Mouse (Mus musculus): ENCODE results near the gene Atp8b2.

Atp8b2 gene

GRCm38 (mm10) chr3:89911207-89911606, 52.1 kb downstream of the Atp8b2 start:
- in situ Hi-C loops (cut with MboI; ENCODE audit: unreplicated experiment in 2 of 2) = no loop called here

DNA sequence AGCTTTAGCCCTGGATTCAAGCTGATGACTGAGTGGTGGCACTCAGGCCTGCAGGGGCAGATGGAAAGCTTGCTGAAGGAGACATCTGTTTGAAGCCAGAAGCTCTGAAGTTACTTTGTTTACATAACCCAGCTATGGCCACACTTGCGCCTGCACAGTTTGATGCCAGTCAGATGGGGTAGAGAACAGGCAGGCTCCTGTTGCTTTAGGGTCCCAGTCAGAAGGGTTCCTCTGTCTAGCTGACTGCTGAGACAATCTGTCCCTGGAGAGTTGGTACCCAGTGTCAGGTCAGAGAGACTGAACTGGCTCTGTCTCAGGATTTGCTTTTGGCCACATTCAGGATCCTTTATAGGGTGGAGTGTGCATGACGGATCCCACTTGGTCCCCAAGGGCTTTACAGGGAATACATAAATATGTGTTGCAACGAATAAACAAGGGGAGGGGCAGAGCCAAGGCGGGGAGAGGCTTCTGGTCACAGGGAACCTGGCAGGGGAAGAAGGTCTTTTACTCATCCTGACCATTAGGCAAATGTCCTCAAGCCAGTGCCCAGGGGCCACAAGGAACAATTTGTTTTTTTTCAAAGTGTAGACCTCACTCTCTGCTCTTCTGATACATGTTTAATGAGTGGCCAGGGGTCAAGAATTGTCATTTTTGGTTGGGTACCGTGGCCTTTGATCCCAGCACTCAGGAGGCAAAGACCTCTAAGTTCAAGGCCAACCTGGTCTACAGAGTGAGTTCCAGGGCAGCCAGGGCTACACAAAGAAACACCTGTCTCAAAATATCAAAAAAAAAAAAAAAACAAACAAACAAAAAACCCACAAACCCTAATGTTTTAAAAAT, 53.4 kb downstream of the Atp8b2 start:
- in situ Hi-C loops (cut with MboI; ENCODE audit: unreplicated experiment in 2 of 2) = loop anchor here in 1 of 2 experiments (5.0 kb wide), 1 partner anchor 43 kb away; no protein-coding TSS in a partner anchor

GRCm38 (mm10) chr3:89908836-89909235, 54.5 kb downstream of the Atp8b2 start:
- in situ Hi-C loops (cut with MboI; ENCODE audit: unreplicated experiment in 2 of 2) = loop anchor here in 1 of 2 experiments (5.0 kb wide), 1 partner anchor 42 kb away; no protein-coding TSS in a partner anchor

DNA sequence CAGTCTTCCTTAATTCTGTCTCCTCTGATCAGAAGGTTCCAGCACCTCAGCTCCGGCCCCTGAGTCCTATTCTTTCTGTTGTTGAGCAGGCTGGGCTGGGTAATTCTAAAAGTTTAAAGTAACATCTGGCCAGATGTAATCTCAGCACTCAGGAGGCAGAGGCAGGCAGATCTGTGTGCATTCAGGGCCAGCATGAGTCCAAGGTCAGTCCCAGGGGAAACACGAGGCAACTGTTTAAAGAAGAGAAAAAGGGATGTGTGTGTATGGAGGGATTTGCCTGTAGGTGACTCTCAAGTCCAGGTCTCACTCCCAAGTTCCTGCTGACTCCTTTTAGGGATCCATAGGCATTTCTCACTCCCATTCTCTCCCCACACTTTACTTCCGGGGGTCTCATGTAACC, 55.5 kb downstream of the Atp8b2 start:
- in situ Hi-C loops (cut with MboI; ENCODE audit: unreplicated experiment in 2 of 2) = loop anchor here in 1 of 2 experiments (5.0 kb wide), 1 partner anchor 41 kb away; no protein-coding TSS in a partner anchor

DNA sequence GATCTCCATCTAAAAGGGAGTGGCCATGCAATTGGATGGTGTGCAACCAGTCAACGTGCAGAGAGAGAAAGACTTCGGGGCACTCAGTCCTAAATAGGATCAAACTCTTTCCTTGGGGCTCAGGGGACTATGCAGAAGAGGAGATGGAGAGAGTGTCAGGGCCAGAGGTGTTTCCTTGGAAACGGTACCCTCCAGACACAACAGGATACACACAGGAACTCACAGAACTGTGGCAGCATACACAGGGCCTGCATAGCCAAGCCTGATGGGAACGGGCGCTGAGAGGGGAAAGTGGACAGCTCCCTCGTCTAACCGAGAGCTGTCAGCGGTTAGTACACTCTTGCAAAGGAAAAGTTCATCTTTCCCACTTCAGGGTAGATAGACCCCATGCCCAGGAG, 63.8 kb downstream of the Atp8b2 start:
- in situ Hi-C loops (cut with MboI; ENCODE audit: unreplicated experiment in 2 of 2) = no loop called here

DNA sequence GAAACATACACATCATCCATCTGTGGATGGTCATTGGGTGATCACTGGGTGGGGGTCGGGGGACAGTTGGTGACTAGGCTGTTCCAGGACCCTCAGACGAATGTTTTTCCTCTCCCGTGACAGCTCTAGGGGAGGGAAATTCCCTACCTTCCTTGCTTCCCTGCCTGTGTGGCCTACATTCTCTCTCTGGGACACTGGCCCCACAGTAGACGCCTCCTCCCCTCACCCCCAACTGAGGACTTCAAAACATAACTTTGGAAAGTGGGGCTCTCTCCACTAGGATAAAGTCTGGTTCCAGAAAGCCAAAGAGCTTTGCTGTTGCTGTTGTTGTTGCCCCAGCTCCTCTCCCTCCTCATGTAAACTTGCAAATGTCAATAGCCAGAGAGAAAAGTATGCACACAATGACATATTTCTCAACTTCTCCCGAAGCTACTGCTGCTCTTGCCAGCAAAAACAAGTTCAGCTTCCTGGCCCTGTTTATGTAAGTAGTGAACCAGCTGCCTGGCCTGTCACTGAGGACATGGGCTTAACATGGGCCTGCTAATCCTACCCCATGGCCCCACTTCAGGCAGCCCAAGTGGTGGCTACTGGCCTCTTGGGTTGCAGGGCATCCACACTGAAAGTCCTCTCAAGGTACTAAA, 64.3 kb downstream of the Atp8b2 start:
- in situ Hi-C loops (cut with MboI; ENCODE audit: unreplicated experiment in 2 of 2) = no loop called here

GRCm38 (mm10) chr3:89898011-89898410, 65.3 kb downstream of the Atp8b2 start:
- in situ Hi-C loops (cut with MboI; ENCODE audit: unreplicated experiment in 2 of 2) = no loop called here

GRCm38 (mm10) chr3:89897204-89897796, 66.0 kb downstream of the Atp8b2 start:
- in situ Hi-C loops (cut with MboI; ENCODE audit: unreplicated experiment in 2 of 2) = no loop called here

- in situ Hi-C loops (cut with MboI; ENCODE audit: unreplicated experiment in 2 of 2) = no loop called here
These were observed 66.7 kb downstream of the Atp8b2 start for GRCm38 (mm10) chr3:89896571-89896970.

GRCm38 (mm10) chr3:89892517-89893106, 70.7 kb downstream of the Atp8b2 start:
- in situ Hi-C loops (cut with MboI; ENCODE audit: unreplicated experiment in 2 of 2) = no loop called here

DNA sequence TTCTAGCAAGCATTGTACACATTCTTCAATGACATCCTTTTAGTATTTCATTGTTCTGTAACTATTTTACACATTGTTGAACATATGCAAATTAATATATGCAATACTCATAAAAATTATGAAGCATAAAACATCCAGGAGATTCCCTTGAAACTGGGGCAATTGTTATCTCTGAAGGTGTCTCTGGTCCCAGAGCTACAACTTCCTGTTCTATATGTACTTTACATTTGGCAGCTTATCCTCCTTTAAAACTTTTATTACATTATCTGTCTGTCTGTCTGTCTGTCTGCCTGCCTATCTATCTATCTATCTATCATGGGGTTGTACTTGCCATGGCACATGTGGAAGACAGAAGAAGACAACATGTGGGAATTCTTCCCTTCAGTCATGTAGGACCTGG, 71.6 kb downstream of the Atp8b2 start:
- in situ Hi-C loops (cut with MboI; ENCODE audit: unreplicated experiment in 2 of 2) = no loop called here

DNA sequence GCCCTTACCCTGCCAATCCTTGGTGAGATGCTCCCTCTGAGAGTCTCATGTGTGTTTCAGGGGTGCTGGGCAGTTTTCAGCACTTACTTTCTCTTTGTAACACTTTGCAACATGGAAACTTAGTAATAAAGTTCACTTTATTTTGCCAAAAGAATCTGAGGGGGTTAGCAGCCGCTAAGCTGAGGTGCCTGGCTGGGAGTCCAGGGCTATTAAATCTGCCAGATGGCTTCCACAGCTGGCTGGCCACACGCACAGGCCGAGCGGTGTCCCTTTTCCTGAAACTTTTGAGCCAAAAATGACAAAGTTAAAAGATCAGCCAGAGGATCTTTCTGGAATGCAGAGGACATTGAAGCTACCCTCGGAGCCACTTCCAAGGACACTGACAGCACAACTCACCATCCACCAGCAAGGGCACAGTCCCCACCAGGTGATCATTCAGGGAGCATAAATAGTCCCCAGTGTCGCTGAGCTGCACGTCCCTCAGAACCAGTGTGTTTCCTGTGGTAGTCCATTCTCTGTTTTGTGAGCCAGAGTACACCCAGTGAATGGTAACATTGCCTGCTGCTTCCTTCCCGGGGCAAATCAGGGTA, 73.4 kb downstream of the Atp8b2 start:
- in situ Hi-C loops (cut with MboI; ENCODE audit: unreplicated experiment in 2 of 2) = no loop called here
